Mouse (Mus musculus): Measurements from ENCODE around the gene A930033H14Rik.

DNA sequence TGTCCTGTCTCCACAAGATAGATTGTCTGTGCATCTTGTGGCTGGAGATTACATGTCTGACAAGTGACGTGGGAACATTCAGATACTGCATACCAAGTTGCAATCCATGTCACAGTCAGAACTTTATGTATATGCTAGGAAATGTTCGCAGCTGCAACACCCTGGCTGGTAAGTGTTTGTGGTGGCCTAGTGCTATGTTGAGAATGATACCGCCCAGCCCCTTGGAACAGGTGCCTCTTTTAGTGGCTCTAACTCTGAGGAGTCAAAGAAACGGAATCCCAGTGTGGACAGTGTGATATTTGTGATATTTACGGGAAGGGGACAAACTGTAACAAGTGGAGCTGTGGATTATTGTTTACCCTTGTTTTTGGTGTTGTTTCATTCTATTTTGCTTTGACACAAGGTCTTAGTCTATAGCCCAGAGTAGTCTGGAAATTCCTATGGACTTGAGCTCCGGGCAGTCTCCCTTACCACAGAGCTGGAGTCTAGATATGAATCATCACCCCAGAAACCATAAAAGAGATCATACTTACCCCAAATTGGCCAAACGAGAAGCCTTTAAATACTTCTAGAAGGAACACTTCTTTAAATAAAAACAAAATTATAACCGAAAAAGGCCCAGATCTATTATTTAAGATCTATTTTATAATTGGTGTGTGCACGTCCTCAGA is 25.0 kb downstream of the A930033H14Rik start:
- no peak for TF ChIP-seq GATA1 (IDR thresholded peaks at IDR 0.05; ENCODE audit: borderline replicate concordance, low read length)
- no peak for TF ChIP-seq FLI1 (IDR thresholded peaks at IDR 0.05; ENCODE audit: low read length)
